Mouse (Mus musculus) brain, embryonic 18.5 days (tissue): ENCODE measurements around the gene Gm867.

ENCODE experiments used
- DNase-seq: peaks from one replicate; pipeline ENCODE4 v3.0.0-alpha.2; 2012; ENCODE audit warnings: low read depth, low spot score

Gene Gm867

GRCm38 (mm10) chr10:75936909-75937667 lies 3.4 kb downstream of the Gm867 start:
- DNase-seq = no peak

- DNase-seq = no peak
These were observed 4.6 kb downstream of the Gm867 start, which contains the start of gene Mmp11 for GRCm38 (mm10) chr10:75935680-75936541. Mmp11 (minus strand) TSS chr10:75936496.

- no peak for DNase-seq
These were observed 5.5 kb downstream of the Gm867 start for GRCm38 (mm10) chr10:75934991-75935390.

GRCm38 (mm10) chr10:75932891-75933290 lies 7.6 kb downstream of the Gm867 start, which contains the start of gene Chchd10:
Chchd10 (plus strand) TSS chr10:75933130.
- no peak for DNase-seq

GRCm38 (mm10) chr10:75932081-75932678 lies 8.3 kb downstream of the Gm867 start:
- no peak for DNase-seq

- no peak for DNase-seq
These were observed 9.2 kb downstream of the Gm867 start for GRCm38 (mm10) chr10:75931311-75931710.

GRCm38 (mm10) chr10:75930304-75930703 lies 10.2 kb downstream of the Gm867 start:
- no peak for DNase-seq

GRCm38 (mm10) chr10:75926396-75926795 lies 14.1 kb downstream of the Gm867 start:
- no peak for DNase-seq

- DNase-seq = no peak
These were observed 16.1 kb downstream of the Gm867 start for GRCm38 (mm10) chr10:75924324-75924723.

GRCm38 (mm10) chr10:75921726-75922560 lies 18.5 kb downstream of the Gm867 start:
- DNase-seq = no peak

- peak; percentile 90 for DNase-seq
These were observed 19.3 kb downstream of the Gm867 start, which contains the start of gene Smarcb1 for GRCm38 (mm10) chr10:75921026-75921725. Smarcb1 (minus strand) TSS chr10:75921617.

GRCm38 (mm10) chr10:75919026-75919425 lies 21.4 kb downstream of the Gm867 start:
- DNase-seq = no peak

- no peak for DNase-seq
These were observed 23.6 kb downstream of the Gm867 start for GRCm38 (mm10) chr10:75916840-75917239.

GRCm38 (mm10) chr10:75915557-75915956 lies 24.9 kb downstream of the Gm867 start:
- DNase-seq = no peak

- no peak for DNase-seq
These were observed 27.4 kb downstream of the Gm867 start for GRCm38 (mm10) chr10:75913013-75913589.

GRCm38 (mm10) chr10:75910698-75911097 lies 29.8 kb downstream of the Gm867 start:
- DNase-seq = no peak

- DNase-seq = no peak
These were observed 33.6 kb downstream of the Gm867 start for GRCm38 (mm10) chr10:75906882-75907281.

GRCm38 (mm10) chr10:75904391-75904790 lies 36.1 kb downstream of the Gm867 start:
- no peak for DNase-seq

- DNase-seq = no peak
These were observed 41.6 kb downstream of the Gm867 start for GRCm38 (mm10) chr10:75898846-75899245.

- no peak for DNase-seq
These were observed 42.4 kb downstream of the Gm867 start for GRCm38 (mm10) chr10:75898039-75898564.
